Mouse (Mus musculus): ENCODE results near the gene Add3.
"Not testable (repeated sequence)": the region's sequence is repeated elsewhere in the genome, so short reads cannot be mapped to it uniquely, and the experiment has no call there.

Gene Add3

DNA sequence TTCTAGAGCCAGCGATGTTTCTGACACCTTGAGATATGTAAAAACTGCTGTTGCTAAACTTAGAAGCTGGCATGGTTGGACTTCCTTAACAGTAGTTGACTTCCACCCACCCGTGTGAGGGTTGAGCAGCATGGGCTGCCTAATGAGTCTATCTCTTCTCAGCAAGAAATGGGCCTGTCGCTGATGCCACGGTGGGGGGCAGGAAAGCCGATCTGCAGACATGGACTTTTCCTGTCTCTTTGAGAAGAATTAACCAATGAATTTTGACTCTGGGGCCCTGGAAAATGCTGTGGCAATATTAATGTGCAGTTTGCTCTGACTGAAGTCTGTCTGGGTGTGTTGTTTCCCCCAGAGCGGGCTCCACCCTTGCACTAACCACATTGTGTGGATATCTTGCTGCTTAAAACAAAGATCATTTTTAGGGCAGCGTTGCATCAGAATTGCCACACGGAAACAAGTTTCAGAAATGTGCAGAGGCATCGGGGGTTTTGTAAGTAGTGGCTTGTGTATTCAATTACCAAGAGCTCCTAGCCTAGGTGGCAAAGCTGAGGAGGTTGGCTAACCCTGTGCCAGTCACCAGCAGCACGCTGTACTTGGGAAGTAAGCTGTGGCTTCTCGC lies 53.8 kb downstream of the Add3 start:
- DNase-seq: peak in 1 of 2 experiments; percentile 31

DNA sequence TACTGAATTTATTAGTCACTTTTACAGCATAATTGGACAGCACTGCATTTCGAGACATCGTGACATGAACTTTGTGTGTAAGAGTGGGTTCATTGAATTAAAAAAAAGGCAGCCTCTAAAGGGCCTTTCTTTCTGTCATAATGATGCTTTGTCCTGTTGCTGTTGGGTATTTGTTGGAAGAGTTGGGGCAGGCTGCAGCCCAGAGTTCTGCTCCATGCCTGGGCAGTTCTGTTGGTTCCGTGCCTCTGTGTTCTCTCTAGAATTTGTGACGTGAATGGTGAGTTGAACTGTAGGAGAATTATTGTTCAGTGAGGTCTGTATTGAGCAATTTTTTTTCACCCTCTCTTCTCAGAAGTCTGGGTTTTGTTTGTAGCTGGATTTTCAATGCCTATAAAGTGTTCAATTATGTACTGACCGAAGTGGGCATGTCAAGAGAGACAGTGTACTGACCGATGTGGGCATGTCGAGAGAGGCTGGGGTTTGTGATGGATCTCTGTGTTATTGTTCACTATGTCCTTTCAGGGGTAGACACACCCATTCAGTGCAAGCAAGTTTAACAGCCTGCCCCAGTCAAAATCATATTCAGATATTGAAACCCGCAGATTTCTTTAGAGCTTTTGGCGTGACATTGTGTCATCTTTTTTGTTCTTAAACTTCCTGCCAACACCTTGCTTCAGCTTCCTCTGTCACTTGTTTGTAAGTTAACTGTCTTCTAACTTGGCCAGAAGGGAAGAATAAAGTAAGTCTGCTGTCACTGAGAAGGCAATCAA lies 54.7 kb downstream of the Add3 start:
- DNase-seq: no peak

DNA sequence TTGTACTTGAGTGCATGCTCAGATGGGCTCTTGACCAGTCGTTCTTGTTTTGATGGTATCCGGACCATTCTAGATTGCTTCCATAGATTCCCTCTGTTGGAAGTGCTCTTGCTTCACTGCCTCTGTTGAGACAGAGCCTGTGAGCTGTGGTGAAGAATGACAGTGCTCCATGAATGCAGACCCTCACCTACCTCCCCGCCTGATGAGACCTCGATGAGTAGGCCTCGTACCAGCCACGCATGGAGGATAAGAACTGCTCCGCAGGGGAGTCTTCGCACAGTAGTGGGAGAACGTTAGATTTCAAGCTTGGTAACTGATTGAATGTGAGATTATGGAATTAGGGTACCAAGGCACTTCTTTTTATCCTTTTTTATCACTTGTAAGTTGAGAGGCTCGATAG lies 56.7 kb downstream of the Add3 start:
- DNase-seq: no peak

DNA sequence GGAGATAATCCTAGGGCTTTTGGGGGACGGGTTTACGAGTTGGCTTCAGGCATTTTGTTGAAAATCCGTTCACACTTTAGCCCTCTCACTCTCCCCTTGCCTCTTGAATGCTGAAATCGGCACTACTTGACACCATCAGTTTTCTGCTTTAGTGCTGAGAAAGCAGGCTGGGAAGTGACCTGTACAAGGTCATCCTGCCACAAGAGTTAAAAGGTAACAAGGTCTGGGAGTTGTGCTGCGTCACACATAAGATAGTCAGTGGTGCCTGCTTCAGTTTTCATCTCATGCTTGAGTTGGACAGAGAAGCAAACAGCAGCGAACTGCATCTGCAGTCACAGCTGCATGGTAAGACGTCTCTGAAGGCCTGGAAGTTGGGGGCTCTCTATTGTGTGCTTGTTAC lies 57.5 kb downstream of the Add3 start:
- no peak for DNase-seq

DNA sequence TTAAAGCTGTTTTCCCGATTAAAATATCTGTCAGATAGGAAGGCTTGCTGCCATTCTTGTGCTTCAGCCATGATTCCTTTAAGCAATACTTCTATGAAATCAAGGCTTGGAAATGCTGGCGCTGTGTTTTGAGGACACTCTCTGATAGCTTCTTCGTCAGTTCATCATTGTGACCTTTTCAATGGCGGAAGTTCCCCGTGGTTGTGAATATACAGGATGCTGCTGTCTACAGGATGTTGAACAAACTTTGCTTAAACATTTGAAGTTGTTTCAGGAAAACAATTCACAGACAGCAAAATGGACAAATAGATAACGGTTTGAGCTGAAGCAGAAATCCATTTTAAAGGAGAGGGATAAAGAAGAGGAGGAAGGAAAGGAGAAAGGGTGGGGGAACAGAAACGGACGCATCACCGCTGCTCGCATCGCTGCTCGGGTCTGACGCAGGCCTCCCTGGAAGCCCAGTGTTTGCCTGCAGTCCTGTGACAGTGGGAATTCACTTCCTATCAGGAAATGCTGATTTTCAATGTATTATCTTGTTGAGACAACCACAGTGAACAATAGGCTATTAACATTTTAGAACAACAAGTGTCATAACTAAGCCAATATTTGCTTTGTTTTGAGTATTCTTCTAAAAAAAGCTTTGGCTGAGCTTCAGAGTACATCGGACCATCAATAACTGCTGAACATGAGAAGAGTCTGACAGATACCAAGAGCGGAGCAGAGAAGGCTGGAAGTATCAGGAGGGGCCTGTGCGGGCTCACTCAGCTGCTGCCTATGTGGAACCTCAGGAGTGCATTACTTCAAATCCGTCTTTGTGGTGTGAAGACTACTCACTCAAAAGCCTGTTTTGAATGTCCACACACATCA lies 58.7 kb downstream of the Add3 start:
- DNase-seq: no peak

DNA sequence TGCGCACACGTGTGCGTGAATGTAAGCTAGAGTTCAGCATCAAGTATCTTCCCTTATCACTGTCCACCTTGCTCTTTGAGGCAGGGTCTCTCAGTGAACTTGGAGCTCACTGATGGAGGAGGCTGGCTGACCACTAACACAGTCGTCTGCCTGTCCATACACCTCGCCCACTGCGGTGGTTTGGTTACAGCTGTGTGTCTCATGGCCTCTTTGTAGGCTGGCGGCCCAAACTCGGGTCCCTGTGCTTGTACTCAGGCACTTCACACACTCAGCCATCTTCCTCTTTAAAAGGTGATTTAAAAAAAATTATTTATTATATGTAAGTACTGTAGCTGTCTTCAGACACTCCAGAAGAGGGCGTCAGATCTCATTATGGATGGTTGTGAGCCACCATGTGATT lies 59.5 kb downstream of the Add3 start:
- no peak for DNase-seq

DNA sequence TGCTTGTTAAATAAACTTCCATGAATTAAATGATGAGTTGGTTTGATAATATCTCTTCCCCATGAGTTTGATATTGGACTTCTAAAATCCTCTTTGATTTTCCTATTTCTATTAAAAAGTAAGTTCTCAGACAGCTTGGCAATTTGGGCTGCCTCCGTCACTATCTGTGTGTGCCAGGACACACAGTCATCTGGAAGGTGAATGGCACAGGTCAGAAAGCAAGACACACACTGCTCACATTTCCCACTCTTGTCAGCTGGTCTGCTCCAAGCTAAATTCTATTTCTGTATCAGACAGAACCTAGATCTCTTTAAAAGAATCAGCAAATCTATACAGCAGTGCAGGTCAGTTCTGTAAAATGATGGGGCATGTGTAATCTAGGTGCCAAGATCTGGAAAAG lies 61.9 kb downstream of the Add3 start:
- no peak for DNase-seq

DNA sequence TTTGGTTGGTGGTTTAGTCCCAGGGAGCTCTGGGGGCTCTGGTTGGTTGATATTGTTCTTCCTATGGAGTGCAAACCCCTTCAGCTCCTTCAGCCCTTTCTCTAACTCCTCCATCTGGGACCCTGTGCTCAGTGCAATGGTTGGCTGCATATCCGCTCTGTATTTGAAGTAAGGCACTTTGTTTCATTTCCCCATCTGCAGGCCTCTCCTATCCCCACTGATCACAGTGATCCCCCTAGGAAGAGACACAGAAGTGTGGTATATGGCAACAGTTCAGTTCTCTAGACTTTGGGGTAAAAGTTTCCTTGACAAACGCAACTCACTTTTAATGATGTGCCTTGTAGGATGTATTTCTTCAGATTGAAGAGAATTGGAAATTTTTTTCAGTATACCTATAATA lies 66.7 kb downstream of the Add3 start:
- no peak for DNase-seq

DNA sequence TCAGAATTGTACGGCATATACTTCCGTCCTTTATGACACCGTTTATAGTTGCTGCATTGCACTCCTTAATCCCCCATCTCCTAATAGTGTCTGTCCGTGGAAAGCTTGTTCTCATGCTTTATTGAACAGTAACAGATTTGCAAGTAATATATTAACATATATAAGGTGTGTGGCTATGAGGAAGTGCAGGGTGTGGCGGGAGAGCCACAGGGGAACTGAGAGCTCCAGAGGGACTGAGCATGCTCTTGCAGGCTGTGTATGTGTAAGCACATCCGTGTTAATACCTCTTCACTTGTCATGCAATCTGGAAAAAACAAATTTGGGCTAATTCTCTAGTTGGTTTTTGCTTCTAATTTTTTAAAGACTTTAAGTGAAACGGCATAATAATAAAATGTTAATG lies 68.6 kb downstream of the Add3 start:
- DNase-seq: no peak

DNA sequence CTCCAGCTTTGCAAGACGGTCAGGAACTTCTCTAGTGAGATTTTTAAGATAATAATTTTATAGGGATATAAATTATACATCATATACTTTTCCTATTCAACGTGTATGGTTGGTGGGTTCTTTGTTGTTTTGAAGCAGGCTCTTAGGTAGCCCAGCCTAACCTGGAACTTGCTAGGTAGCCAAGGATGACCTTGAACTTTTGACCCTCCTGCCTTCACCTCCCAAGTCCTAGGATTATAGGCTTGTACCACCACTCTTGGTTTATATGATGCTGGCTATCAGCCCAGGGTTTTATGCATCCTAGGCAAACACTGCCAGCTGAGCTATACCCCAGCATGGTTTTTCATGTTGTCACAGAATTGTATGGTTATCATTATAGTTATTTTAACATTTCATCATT lies 70.0 kb downstream of the Add3 start:
- DNase-seq: no peak

DNA sequence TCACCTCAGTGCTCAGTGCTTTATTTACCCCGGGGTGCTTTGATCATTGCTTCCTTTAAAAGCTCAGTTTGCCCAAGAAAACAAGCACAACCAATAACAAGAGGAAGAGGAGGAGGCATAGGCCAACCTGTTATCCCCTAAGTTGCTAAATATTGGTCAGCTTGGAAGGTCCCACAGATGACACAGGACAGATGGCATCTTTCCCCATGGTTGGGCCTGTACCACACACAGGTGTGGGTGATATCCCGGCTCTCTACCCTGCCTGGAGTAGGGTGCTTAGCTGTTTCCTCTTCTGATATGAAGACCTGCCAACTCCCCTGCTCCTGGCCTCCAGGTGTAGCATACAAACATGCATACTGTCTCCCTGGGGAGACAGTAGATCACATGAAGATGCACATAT lies 75.1 kb downstream of the Add3 start:
- DNase-seq: no peak

DNA sequence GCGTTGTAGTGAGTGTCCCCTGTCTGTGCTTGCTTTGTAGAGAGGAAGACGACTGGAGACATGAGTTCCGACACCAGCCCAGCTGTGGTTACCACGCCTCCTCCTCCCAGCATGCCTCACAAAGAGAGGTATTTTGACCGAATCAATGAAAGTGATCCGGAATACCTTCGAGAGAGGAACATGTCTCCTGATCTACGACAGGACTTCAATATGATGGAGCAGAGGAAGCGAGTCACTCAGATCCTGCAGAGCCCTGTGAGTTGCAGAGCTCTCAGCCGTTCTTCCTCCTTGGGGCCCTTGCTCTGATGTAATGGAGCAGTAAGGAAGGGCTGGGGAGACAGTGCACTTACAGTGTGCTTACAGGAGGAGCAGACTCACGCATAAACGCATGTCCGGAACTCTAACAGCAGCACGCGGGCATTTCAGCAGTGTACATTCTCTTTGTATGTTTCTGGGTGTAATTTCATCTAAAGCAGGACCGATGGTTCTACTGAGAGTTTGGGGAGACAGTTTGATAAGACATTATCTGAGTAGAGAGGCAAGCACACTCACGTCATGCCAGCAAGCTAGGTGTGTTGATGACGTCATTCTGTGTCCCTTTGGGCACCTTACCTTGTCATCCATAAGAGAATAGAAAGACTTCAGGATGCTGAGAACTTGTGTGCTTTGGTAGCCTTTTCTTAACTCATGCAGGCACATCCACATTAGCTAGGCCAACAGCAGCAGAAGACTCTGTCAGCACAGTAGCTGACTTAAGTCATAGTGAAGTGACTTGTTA lies 76.7 kb downstream of the Add3 start:
- no peak for DNase-seq

DNA sequence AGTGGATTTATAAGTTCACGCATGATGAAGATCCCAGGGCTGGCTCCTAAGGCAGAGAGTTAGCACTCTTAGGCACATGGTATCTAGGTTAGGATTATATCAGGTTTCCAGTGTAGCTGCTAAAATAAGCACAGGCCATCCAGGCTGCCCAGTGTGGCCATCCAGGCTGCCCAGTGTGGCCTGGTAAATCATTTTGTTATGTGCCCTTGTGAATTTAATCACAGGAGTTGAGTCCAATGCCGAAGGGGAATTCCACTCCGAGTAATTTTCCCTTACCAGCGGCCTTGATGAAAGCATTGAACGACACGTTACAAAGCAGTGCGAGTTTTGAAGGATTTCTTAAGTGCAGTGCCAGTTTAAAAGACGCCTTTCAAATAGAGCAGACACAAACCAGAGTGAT lies 77.6 kb downstream of the Add3 start:
- no peak for DNase-seq

DNA sequence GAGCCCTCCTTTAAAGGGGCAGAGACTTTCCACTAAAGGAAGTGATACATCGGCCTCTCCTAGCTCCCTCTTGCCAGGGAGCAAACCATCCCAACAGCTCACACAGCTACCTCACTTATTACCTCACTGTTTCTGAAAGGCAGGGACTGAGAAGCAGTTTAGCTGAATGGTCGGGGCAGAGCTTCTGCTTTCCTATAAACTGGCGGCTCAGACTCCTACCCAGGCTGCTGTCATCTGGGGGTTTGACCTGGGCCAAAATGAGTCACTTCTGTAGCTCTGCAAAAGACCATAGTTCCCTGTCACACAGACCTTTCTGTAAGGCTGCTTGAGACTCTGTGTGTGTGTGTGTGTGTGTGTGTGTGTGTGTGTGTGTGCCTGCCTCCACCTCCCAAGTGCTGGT lies 79.1 kb downstream of the Add3 start:
- DNase-seq: no peak

DNA sequence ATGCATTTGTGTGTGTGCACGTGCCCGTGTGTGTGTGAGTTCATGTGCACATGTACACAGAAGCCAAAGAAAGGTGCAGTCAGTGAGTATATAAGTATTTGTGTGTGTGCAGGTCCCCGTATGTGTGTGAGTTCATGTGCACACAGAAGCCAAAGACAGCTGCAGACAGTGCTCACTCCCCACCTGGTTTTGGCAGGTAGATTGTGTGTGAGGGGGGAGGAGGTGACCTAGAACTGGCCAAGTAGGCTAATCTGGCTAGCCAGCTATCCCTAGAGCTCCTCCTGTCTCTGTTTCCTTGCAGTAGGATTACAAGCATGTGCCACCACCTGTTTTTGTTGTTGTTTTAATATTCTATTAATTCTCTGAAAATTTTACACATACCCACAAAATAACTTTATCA lies 80.9 kb downstream of the Add3 start:
- DNase-seq: no peak

DNA sequence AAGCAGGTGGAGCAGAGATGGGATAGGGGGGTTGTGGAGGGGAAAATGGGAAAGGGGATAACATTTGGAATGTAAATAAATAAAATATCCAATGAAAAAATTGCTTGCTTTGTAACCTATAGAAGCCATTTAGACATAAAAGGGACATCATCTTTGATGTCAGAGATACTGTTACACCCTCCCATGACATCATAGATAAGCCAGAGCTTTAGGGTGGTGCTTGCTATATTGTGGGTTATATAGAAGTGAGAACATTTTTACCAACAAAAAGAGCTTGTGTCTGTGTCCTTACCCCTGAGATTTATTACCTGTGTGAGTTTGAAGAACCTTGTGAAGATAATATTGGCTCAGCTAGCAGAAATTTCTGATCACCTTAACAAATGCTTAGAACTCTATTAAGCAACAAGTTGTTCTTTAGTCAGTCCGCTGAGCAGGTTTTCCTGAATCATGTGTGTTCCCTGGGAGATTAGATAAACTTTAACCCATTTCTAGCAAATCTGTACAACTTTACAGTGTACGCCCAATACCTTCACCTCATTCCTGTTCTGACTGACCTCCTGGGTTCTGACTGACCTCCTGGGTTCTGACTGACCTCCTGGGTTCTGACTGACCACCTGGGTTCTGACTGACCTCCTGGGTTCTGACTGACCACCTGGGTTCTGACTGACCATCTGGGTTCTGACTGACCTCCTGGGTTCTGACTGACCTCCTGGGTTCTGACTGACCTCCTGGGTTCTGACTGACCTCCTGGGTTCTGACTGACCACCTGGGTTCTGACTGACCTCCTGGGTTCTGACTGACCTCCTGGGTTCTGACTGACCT lies 85.2 kb downstream of the Add3 start:
- not testable (repeated sequence) for DNase-seq

DNA sequence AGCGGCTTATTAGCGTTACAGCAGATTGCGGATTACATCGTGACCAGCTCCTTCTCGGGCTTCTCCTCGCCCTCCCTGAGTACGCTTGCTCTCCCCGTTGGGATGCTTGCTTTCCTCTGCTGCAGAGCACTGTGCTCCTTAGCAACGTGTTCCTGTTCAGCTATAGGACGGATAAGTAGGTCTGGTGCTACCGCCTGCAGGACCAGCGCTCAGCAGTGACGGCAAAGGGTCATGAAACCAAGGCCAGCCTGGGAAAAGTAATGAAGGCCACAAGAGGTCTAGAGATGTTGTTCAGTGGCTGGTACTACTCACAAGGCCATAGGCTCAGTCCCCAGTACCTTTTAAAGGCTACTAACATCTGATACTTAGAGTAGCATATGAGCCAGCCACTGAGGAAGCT lies 86.4 kb downstream of the Add3 start:
- no peak for DNase-seq

DNA sequence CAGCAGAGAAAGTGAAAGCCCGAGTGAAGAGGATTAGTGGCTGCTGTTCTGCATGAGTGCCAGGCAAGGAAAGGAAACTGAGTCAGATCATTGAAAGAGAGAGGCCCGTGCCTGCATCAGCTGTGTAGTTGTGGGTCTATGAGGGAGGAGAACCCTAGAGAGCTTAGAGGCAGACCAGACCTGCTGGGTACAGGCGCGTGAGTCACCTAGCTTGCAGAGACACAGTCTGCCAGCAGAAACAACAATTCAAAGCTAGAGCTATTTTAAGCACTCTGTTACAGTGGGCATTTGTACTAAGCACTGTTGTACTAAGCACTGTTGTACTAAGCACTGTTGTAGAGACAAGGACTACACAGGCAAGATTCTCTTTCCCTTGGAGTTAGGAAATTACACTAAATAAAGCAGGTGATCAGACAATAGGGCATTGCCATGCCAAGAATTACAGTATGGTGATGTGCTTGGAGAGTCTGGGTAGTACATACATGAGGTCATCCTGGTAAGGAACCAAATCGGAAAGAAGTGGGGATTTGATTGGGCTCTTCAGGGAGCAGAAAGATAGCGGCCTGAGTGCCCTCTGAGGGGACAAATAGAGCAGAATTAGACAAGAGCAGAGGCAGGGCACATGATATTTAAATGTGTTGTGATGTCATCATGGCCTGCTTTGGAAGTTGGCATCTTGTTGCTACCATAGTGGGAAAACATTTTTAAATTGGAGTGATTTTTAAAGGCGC lies 88.0 kb downstream of the Add3 start:
- DNase-seq: no peak

DNA sequence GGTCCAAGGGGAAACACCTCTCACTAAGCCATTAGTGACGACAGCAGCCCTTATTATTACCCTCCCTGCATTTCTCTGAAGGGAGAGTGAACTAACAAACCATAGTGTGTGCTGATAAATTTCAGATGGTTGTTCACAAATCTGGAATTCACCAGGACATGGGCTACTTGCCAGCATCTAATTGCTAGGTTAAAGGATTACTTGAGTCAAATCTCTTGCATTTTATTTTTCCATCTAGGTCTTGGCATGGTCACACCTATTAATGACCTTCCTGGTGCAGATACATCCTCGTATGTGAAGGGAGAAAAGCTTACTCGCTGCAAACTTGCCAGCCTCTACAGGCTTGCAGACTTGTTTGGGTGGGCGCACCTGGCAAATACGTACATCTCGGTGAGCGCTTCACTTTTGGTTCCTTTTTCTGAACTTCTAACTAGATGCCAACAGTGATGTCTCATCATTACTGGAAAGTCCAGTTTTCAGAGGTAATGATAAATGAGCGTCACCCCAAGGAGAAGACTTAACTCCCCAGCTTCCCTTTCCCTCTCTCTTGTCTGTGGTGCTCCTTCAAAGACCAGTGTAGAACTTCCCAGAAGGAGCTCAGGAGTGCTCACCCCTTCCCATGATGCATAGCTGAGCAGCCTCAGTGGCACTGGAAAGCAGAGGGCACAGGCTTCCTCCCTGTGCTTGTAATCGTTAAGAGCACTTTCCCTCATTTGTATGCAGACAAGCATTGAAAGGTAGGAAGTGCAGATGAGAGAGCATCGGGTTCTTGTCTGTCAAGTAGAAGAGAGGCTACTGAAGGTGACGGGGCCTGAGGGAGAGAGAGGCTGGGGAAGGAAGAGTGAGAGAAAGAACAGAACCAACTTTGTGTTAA lies 90.9 kb downstream of the Add3 start:
- DNase-seq: no peak

DNA sequence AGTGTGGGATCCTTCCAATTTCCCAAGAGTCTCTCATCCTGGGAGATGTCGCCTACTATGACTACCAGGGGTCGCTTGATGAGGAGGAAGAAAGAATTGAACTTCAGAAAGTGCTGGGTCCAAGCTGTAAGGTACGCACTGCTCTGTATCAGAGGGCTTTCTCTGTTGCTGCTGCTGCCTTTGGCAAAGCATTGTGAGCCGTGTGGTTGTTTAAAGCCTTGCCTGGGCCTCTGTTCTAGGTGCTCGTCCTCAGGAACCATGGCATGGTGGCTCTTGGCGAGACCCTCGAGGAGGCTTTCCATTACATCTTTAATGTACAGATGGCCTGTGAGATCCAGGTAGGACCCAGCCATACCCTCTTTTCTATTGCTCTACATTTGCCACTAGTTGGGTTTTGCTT lies 93.3 kb downstream of the Add3 start:
- DNase-seq: no peak

Data from cerebellum, postnatal 14 days (tissue).